Mouse (Mus musculus) embryo, embryonic 11.5 days (tissue): ENCODE results near the gene Stx19.

Experiments
- DNase-seq: peaks from one replicate; pipeline ENCODE4 v3.0.0-alpha.2; 2012; ENCODE audit warnings: low read depth, low spot score

The Stx19 gene

DNA sequence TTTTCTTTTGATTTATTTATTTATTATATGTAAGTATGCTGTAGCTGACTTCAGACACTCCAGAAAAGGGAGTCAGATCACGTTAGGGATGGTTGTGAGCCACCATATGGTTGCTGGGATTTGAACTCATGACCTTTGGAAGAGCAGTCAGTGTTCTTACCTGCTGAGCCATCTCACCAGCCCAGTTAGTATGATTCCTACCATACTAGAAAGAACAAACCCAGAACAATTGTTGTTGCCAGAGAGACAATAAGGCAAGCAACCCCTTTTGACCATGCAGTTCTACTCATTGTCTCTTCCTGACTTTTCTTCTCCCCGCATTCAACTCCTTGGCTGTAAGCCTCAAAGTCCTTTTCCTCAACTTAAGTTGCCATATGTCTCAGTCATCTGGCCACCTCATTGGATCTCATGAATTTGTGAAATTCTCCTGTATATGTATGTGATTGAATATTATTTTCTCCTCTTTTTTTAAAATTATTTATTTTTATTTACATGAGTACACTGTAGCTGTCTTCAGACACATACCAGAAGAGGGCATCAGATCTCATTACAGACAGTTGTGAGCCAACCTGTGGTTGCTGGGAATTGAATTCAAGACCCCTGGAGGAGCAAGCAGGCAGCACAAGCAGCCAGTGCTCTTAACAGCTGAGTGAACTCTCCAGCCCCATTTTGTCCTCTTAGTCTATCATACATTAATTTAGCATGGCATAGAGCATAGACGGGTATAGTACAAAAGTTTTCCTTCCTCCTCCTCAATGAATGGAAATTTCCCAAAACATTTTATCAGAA is 38.2 kb downstream of the Stx19 start:
- no peak for DNase-seq

DNA sequence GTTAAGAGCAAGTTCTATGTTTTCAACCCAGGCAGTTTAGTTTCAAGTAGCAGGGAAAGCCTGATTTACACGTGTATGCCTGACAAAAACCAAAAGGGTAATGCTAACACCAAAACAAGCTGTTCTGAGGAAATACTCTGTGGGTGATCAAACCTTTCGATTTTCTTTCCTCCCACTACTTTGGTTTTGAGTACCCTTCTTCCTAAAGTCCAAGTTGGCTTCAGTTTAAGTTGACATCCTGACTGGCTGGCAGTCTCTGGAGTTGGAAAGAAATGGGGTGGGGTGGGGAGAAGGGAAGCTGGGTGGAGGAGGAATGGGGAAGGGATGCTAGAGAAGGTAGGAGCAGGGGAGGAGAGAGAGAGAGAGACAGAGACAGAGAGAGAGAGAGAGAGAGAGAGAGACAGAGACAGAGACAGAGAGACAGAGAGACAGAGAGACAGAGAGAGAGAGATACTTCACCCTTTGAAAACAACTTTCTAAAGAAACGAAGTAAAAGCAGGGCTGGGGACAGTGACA is 39.2 kb downstream of the Stx19 start:
- DNase-seq = no peak

GRCm38 (mm10) chr16:62854191-62855068 is 40.0 kb downstream of the Stx19 start, which contains the start of gene Pros1:
Pros1 (plus strand) TSS chr16:62854307.
- DNase-seq = no peak

- DNase-seq = no peak
Measured at GRCm38 (mm10) chr16:62855385-62855784, 40.9 kb downstream of the Stx19 start.

DNA sequence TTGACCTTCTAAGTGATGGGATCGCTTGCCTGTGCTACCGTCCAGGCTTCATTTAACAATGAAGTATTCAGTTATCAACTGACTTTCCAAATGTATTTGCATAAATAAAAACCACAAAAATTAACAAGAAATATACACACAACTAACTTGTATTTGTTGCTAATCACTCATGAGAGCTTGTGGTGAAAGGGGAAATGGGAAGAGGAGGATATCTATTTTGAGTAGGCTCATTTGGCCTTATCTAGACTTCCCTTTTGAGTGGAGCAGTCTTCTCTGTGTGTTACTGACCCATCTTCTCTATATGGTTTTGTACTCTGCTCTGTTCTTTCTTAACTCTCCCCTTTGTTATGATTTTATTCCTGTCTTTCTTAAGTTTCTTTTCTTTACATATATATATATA is 41.8 kb downstream of the Stx19 start:
- no peak for DNase-seq

DNA sequence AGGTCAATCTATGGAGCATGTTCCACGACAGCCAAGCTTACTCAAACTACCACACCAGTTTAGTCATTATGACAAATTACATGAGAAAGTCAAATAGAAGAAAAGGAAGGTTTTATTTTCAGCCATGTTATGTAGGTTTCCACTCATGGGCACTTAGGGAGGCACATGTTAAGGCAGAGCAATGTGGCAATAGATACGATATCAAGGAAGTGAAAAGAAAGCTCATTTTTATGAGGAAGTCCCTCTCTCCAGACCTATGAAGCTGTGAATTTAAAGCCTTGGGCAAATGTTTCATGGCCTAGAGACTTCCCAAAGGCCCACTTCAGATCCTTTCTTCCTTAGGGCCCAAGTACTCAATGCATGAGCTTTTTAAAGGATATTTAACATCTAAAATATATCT is 43.0 kb downstream of the Stx19 start:
- no peak for DNase-seq

- DNase-seq = no peak
Measured at GRCm38 (mm10) chr16:62858018-62858417, 43.5 kb downstream of the Stx19 start.

DNA sequence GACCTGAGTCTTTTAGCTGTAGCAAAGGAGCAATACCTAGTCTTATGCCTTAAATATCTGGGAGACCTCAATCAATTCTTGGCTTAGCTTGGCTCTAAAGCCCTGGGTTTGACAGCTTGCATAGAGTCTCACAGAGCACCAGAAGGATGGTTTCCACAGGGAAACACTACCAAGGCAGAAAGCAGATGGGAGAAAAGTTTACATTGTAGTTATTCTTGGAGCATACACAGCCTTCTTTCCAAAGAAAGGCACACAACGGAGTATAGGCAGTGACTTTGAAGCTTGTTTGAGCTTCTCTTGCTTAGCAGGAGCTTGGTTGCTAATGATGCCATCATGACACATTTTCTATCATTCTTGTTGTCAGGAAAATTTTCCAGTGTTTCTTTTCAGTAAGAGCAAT is 45.7 kb downstream of the Stx19 start:
- DNase-seq = no peak

- DNase-seq = no peak
Measured at GRCm38 (mm10) chr16:62861455-62861854, 47.0 kb downstream of the Stx19 start.

DNA sequence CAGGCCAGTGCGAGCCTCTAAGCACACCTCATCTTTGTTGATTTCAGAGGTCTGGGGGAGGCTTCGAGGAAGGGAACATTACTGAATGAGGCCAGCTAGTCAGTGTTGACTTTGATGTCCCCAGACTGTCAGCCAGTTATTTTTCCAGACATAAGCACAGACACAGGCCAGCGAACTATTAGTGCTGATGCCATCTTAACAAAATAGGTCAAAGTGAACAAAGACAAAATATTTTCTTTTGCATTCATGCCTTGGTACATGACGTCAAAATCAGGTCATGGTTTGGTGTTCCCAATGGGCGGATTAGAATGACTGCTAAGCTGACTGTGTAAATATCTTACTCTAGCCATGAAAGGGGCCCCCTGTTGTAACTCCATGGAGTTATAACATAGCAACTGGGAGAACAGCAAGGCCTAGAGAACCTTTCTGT is 58.2 kb downstream of the Stx19 start:
- no peak for DNase-seq

DNA sequence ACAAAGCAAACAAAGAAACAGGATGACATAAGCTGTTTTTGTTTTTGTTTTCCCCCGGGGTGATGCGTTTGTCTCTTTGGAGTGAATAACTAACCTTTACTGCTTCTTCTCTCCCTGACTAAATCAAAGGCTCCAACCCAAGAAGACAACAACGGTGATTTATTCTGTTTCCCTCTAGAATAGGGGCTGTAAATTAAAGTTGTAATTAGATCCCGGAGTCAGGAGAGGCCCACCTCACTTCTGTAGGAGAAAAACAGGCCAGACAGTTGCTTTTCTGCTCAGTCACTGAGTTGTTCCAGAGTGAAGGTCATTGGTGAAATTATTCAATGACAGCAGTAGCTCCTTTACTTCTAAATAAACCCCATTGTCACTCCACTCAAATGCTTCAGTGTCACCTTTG is 58.7 kb downstream of the Stx19 start:
- DNase-seq = no peak
